Mouse (Mus musculus): Measurements from ENCODE around the gene Fndc9.

The Fndc9 gene

DNA sequence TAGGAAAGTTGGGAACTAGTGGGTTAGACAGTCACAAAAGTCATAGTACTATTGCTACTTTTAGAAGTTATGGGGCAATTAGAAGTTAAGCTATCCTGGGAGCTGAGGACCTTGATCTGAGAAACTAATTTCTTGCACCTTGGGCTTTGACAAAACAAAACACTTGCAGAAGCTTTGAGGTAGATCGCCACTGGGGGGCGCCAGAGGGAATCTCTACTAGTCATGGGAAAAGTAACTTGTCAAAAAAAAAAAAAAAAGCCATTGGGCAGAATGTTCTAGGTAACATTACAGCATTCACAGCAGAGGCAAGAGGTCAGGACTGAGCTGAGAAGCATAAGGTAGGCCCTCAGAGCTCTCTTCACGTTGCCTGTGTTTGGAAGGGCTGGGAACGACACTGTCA, 1.6 kb downstream of the Fndc9 start:
- DNase-seq = peak; percentile 64

DNA sequence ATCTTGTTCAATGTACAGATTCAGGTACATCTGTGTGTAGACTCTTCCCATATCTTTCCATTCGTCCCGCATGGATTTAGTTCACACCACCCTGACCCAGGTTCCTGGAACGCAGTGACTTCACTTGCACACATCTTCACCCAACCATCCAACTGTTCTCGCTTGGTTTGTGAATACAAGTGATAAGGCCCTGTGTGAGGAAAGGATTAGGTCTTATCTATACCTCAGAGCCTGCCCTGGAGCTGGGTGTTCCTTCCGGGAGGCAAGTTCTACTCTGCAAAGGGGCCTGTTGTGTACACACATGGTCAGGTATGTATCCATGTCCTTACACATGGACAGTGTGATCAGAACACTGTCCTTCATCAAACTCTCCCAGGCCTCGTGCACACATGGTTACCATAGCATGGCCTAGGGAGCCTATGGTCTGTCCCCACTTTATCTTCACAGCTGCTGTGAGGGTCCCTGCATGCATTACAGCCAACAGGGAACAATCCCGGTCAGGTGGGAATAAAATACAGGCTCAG, 5.9 kb downstream of the Fndc9 start:
- no peak for DNase-seq

DNA sequence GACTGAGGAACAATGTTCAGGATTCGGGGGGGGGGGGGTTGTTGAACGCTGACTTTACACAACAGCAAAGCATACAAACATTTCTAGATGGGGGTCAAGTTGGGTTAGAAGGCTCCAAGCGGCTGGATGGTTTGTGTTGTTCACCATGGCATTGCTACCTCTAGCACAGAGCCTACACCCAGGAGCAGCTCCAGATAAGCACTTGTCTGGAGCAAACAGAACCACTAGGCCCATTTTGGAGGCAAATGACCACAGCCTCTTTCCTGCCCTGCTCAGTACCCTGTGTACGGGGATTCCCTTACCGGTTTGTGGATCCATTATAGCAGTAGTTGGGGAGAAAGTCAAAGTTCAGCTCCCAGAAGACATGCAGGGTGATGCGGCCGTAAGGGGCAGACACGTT, 6.7 kb downstream of the Fndc9 start:
- DNase-seq = no peak

DNA sequence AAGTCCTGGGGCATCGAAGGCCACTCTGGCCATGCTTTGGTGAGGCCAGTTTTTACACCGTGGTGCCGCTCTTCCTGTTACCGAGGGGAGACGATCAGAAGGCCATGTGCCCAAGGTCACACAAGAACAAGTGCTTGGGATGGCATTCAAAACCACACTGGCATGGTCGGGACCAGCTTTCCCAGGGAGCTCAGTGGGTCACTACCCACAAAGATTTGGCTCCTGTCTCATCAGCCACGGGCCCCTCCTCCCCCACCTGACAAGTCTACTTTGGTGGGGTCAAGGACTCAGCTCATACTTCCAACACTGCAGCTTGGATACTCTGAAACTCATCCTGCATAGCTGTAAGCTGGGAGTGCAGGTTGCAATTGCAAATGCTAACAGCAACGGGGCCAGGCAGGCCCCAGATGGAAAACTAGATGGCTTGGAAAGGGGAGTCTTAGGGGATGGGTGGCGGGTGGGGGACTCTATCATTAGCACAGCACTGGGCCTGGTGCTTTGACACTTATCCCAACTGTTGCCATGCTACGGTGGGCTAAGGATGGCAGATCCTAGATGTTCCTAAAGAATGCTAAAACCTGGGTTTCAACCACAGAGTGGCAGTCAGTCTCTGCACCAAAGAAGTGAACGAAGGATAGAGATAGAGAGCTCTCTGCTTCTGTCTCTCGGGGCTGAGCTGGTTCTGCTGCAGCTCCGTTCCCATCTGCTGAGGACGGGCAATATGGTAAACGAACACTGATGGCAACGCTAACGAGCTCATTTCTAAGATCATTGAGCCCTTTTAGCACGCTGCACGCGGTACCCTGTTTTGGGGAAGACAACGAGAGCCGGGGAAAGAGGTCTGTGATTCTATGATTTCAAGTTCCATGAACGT, 9.6 kb downstream of the Fndc9 start:
- DNase-seq = no peak

DNA sequence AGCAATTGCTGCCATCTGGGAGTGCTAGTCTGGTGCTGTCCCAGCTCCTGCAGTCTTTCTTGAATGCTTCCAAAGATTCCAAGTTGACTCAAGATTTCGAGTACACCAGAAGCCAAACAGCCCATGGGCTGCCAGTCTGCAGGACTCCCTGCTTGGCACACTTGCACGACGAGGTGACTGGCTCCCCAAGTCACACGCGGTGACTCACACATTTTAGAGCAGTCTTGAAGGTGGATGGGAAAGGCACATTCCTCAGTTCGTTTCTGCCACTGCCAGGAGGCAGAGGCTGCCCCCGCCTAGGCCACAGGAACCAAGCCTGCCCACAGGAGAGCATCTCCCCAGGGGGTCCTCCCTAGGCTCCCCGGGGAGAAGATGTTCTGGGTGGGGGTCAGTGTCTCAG, 10.6 kb downstream of the Fndc9 start:
- DNase-seq = no peak

DNA sequence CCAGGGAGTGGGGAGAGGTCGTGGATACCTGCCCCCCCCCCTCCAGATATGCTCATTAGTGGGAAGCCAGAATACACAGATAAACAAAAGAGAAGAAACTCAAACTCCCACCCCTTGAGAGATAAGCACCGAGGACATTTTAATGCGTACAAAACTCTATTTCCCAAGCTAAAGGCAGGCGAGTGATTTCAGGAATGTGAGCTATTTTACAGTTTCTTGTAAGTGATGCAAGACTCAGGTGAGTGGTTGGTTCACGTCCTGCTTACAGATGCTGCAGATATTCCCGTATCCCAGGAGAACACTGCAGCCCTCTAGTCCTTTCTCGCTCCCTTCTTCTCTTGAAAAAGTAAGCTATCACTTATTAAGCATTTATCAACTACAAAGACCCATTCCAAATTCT, 11.1 kb downstream of the Fndc9 start:
- no peak for DNase-seq

- DNase-seq = no peak
These were observed 13.0 kb downstream of the Fndc9 start for GRCm38 (mm10) chr11:46248352-46248751.

GRCm38 (mm10) chr11:46251994-46252393, 16.7 kb downstream of the Fndc9 start:
- DNase-seq = peak; percentile 64

GRCm38 (mm10) chr11:46255291-46255690, 20.0 kb downstream of the Fndc9 start:
- DNase-seq = no peak

- DNase-seq = no peak
These were observed 22.9 kb downstream of the Fndc9 start for GRCm38 (mm10) chr11:46258207-46258606.

DNA sequence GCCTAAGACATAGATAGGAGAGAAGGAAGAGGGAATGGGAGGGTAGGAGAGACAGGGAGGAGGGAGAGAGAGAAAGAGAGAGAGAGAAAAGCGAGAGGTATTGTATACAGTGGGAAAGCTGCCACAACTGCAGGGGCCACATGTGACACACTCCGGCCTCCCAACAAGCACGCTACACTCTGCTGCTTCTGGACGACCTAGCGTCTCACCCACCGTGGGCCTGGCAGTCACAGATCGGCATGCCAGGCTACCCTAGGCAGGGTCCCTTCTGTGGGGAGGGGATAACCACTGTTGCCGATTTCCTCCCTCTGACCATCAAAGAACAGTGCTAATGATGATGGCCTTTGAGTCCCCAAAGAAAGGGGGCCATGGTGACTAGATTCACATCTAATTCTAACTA, 23.4 kb downstream of the Fndc9 start:
- DNase-seq = no peak

DNA sequence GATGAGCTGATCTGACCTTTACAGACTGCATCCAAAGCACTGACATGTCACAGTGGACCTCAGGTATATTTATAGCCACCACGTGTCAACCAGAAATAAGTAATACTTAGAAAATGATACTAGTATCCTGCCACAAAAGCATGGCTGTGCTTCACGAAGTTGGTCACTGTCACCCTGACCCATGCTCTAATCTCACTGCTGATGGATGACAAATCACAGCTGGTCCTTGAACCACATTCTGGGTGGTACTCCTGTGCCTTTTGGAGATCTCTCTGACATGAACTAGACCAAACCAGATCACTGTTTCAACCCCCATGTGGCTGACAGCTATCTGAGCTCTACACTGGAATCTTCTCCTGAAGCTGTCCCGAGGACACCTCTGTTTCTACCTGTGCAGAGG, 27.5 kb downstream of the Fndc9 start:
- no peak for DNase-seq

GRCm38 (mm10) chr11:46263291-46263690, 28.0 kb downstream of the Fndc9 start:
- DNase-seq = no peak

DNA sequence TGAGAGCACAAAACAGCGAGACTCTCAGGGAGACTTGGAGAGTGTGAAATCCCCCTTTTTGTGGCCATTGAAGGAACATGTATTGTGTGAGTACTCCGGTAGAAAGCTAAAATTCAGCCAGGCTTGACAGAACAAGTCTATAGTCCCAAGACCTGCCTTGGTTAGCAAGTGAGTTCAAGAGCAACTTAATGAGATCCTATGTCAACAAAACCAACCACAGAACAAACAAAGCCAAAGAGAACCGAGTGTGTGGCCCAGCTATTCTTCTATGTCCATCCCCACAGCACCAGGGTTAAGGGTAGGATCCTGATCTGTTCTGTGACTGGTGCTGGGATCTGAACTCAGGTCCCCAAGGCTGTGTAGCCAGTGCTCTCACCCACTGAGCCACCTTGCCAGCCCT, 29.3 kb downstream of the Fndc9 start:
- no peak for DNase-seq

DNA sequence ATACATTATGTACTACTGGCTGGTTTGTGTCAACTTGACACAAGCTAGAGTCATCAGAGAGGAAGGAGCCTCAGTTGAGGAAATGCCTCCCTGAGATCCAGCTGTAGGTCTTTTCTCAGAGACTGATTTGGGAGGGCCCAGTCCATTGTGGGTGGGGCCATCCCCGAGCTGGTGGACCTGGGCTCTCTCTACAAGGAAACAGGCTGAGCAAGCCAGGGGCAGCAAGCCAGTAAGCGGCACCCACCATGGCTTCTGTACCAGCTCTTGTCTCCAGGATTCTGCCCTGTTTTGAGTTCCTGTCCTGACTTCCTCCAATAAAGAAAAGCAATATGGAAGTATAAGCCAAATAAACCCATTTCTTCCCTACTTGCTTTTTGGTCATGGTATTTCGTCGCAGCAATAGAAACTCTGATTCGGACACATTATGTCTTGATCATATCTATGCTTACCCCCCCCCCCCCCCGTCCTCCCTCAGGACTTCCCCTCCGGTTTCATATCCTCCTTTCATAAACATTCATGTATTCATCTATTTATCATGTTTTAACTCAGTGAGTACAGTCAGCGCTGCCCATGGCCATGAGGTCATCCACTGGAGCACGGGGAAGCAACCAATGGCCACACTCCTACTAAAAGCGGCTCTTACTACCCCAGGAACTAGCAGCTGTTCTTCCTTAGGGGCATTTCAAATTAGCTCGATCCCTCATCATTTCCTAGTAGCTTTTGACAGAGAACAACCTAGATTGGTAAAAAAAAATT, 29.9 kb downstream of the Fndc9 start:
- DNase-seq = no peak

DNA sequence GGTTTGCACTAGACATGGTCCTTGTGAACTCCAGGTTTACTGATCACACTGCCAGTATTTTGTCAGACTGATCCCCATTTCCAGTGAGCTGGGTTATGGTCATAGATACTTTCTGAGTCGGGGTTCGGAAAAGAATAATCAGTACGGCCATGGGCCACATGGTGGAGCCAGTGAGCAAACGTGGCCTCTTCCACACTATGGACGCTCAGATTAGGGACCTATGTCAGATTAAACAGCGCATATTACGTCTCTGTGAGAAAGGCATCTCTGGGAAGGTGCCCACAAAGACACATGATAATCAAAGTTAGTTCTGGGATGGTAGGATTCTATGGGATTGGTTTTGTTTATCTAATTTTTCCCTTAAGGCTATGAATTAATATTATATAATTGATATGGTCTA, 33.7 kb downstream of the Fndc9 start:
- DNase-seq = peak; percentile 60

- DNase-seq = no peak
These were observed 34.1 kb downstream of the Fndc9 start for GRCm38 (mm10) chr11:46269391-46269790.

GRCm38 (mm10) chr11:46269893-46270292, 34.6 kb downstream of the Fndc9 start:
- no peak for DNase-seq

GRCm38 (mm10) chr11:46272058-46272681, 36.8 kb downstream of the Fndc9 start:
- DNase-seq = no peak

DNA sequence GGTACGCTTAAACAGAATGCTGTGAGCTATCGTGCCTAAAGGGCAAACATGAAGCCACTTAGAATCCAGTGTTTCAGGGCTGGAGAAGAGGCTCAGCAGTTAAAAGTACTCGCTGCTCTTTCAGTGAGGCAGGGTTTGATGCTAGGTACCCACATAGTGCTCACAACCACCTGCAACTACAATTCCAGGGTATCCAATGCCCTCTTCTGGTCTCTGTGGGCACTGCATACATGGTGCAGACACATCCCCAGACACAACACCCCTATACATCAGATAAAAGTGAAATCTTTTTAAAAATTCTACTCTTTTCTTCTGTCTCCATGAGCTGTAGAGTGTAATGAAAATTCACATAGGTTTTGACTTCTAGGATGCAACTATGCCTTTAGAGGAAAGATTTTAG, 38.6 kb downstream of the Fndc9 start:
- no peak for DNase-seq

- DNase-seq = peak; percentile 78
These were observed 40.0 kb downstream of the Fndc9 start for GRCm38 (mm10) chr11:46275302-46275701.

- DNase-seq = no peak
These were observed 40.8 kb downstream of the Fndc9 start for GRCm38 (mm10) chr11:46276168-46276567.

- DNase-seq = peak; percentile 54
These were observed 41.4 kb downstream of the Fndc9 start for GRCm38 (mm10) chr11:46276778-46277177.

GRCm38 (mm10) chr11:46278140-46278539, 42.8 kb downstream of the Fndc9 start:
- no peak for DNase-seq
